Comparison of ENCODE assay signal across 10 mouse cellular contexts in genomic region chr8:87847796-87848195, GRCm38 (mm10).
DNase-seq lines count a peak whose midpoint lies in the region; ATAC-seq and TF ChIP-seq lines count a peak whose summit lies in the region.
"Had no signal": no experiment of that assay in that cellular context is flagged by ENCODE, and none has a peak within 500 bp of the region (broad histone marks: within the 10 kb centered on the region; RNA-seq: fewer than 3 reads in every experiment).

No protein-coding gene starts in this region.

- 0 out of 2 replicates have a peak, but pooled peaks have one; percentile 11 for ATAC-seq in heart, embryonic 14.5 days (ENCODE audit: insufficient number of reproducible peaks, insufficient read depth, low FRiP score, low read depth)
- peak; percentile 66; the same call in 1 of the 2 replicates for ATAC-seq in stomach, embryonic 16.5 days (ENCODE audit: insufficient read depth, low FRiP score)
- ATAC-seq in monocyte, adult 5-6 weeks (replicated peaks; ENCODE audit: insufficient number of reproducible peaks, low FRiP score, low TSS enrichment, poor library complexity, severe bottlenecking), result no peak

- 36% methylated on average over 6 of the region's 6 CpGs for WGBS in heart, embryonic 14.5 days
- WGBS in stomach, embryonic 16.5 days, result 59% methylated on average over 6 of the region's 6 CpGs

- intact Hi-C loops in gastrocnemius, adult 2 months (cut with DNase I), result no loop called here

- TF ChIP-seq CTCF in gastrocnemius, adult 2 months (IDR thresholded peaks at IDR 0.05), result no peak

- no peaks in the 10 kb centered on the region for H3K36me3 ChIP-seq in heart, embryonic 14.5 days (ENCODE audit: control insufficient read depth, insufficient read depth, low read length)
- H3K36me3 ChIP-seq in stomach, embryonic 16.5 days (ENCODE audit: control insufficient read depth, insufficient read depth, low read length), result no peaks in the 10 kb centered on the region
- H3K36me3 ChIP-seq: liver, embryonic 15.5 days had no signal

- no peak overlapping the region for H3K4me3 ChIP-seq in gastrocnemius, adult 2 months
- H3K4me3 ChIP-seq in heart, embryonic 14.5 days (ENCODE audit: control insufficient read depth in 1 of 2, insufficient read depth in 1 of 2, low read depth in 1 of 2, low read length in 2 of 2), result no peak overlapping the region
- H3K4me3 ChIP-seq in stomach, embryonic 16.5 days (replicated peaks; ENCODE audit: low read length), result no peak overlapping the region
- H3K4me3 ChIP-seq: liver, embryonic 15.5 days had no signal

- H3K27me3 ChIP-seq in heart, embryonic 14.5 days (ENCODE audit: control insufficient read depth, insufficient read depth, low read length), result no peaks in the 10 kb centered on the region
- no peaks in the 10 kb centered on the region for H3K27me3 ChIP-seq in stomach, embryonic 16.5 days (ENCODE audit: control insufficient read depth, insufficient read depth, low read length)
- H3K27me3 ChIP-seq: liver, embryonic 15.5 days had no signal

- H3K9me3 ChIP-seq in heart, embryonic 14.5 days (ENCODE audit: control insufficient read depth, low read length), result no peaks in the 10 kb centered on the region
- no peaks in the 10 kb centered on the region for H3K9me3 ChIP-seq in stomach, embryonic 16.5 days (replicated peaks; ENCODE audit: control insufficient read depth, low read length)
- H3K9me3 ChIP-seq: liver, embryonic 15.5 days had no signal

- peak; percentile 39 for DNase-seq in gastrocnemius, adult 2 months
- no peak for DNase-seq in gastrocnemius, adult 8-10 months (ENCODE audit: low spot score in 2 of 2)
- peak; percentile 65 to 70 for DNase-seq in right cerebral cortex, postnatal 10 days (ENCODE audit: low spot score in 2 of 2)
- DNase-seq in right cerebral cortex, adult 18-20 months, result no peak
- no peak for DNase-seq in liver
- DNase-seq: adrenal gland, postnatal 10 days had no signal

- H3K27ac ChIP-seq in gastrocnemius, adult 2 months, result no peak overlapping the region
- peak overlapping the region; percentile 50 to 52 for H3K27ac ChIP-seq in heart, embryonic 14.5 days (replicated peaks in 1 of 2; ENCODE audit: control insufficient read depth in 1 of 2, insufficient read depth in 1 of 2, low read depth in 2 of 2, low read length in 2 of 2)
- peak overlapping the region; percentile 28; the same call in 1 of the 2 replicates for H3K27ac ChIP-seq in stomach, embryonic 16.5 days (ENCODE audit: low read length)
- H3K27ac ChIP-seq: liver, embryonic 15.5 days had no signal

- H3K9ac ChIP-seq in heart, embryonic 14.5 days (ENCODE audit: low read length), result no peak overlapping the region
- no peak overlapping the region for H3K9ac ChIP-seq in stomach, embryonic 16.5 days (ENCODE audit: low read length)
- H3K9ac ChIP-seq: liver, embryonic 15.5 days had no signal

- H3K4me1 ChIP-seq in heart, embryonic 14.5 days (ENCODE audit: control insufficient read depth in 2 of 2, insufficient read depth in 2 of 2, low read length in 2 of 2), result peaks cover 12 to 17% of the 10 kb centered on the region in 2 experiments
- peaks cover 7% of the 10 kb centered on the region for H3K4me1 ChIP-seq in stomach, embryonic 16.5 days (ENCODE audit: control insufficient read depth, insufficient read depth, low read length)
- H3K4me1 ChIP-seq: liver, embryonic 15.5 days had no signal

- H3K4me2 ChIP-seq in heart, embryonic 14.5 days (ENCODE audit: low read length), result no peak overlapping the region
- H3K4me2 ChIP-seq in stomach, embryonic 16.5 days (ENCODE audit: low read depth, low read length), result no peak overlapping the region
- H3K4me2 ChIP-seq: liver, embryonic 15.5 days had no signal

Comparison
In these comparisons a context has a peak if more than half of its experiments do, and no peak if none do; other contexts are left out.
1. DNase-seq: peak in gastrocnemius, adult 2 months (single experiment) and right cerebral cortex, postnatal 10 days (2 of 2); none in gastrocnemius, adult 8-10 months (0 of 2), right cerebral cortex, adult 18-20 months (single experiment) and liver (single experiment).